Mouse (Mus musculus) intestine, embryonic 14.5 days (tissue): ENCODE results near the gene Fbxo39. TPM values are rescaled to one million over a fixed set of nuclear protein-coding genes. Genes with fewer than 3 reads are reported as not detected.
A peak's percentile ranks its signal among the peaks of the same experiment; 100 is the strongest.

Experiments
- ATAC-seq: fragments of 200-750 bp; cut with Nextera tagmentation; replicated peaks from 2 replicates; pipeline ENCODE4 v1.8.0; 2017; ENCODE audit warnings: low read depth, moderate number of reproducible peaks, moderate TSS enrichment, moderate library complexity; ENCODE audit not compliant: low FRiP score, low TSS enrichment
- DNase-seq: peaks from one replicate; pipeline ENCODE4 v3.0.0-alpha.2; 2018; ENCODE audit warnings: low spot score
- H3K27ac ChIP-seq: fragments of 300-500 bp; sonication (generic); 2 replicates; pipeline ENCODE4 v1.5.1; 2014; ENCODE audit warnings: low read depth, mild to moderate bottlenecking, control low read depth
- H3K27me3 ChIP-seq: fragments of 300-500 bp; sonication (generic); replicated peaks from 2 replicates; pipeline ENCODE4 v1.6.1; 2014; ENCODE audit warnings: low read length, control low read depth; ENCODE audit not compliant: control insufficient read depth, insufficient read depth
- H3K36me3 ChIP-seq: fragments of 300-500 bp; sonication (generic); 2 replicates; pipeline ENCODE4 v1.6.1; 2014; ENCODE audit warnings: low read length, control low read depth; ENCODE audit not compliant: control insufficient read depth, insufficient read depth
- H3K4me1 ChIP-seq: fragments of 300-500 bp; sonication (generic); replicated peaks from 2 replicates; pipeline ENCODE4 v1.6.1; 2014; ENCODE audit warnings: low read length, control low read depth, mixed read lengths; ENCODE audit not compliant: control insufficient read depth, insufficient read depth
- H3K4me2 ChIP-seq: fragments of 300-500 bp; sonication (generic); 2 replicates; pipeline ENCODE4 v1.6.1; 2014; ENCODE audit warnings: low read length
- H3K4me3 ChIP-seq: fragments of 300-500 bp; sonication (generic); 2 replicates; pipeline ENCODE4 v1.5.1; 2014; ENCODE audit warnings: low read depth, low read length, control low read depth, mixed read lengths
- H3K9ac ChIP-seq: fragments of 300-500 bp; sonication (generic); 2 replicates; pipeline ENCODE4 v1.6.1; 2014; ENCODE audit warnings: mild to moderate bottlenecking, low read length
- H3K9me3 ChIP-seq: fragments of 300-500 bp; sonication (generic); 2 replicates; pipeline ENCODE4 v1.6.1; 2016; ENCODE audit warnings: low read length, control low read depth; ENCODE audit not compliant: control insufficient read depth
- WGBS: fragments of 180-500 bp; shearing (Covaris S2); extraction: QIAGEN DNeasy Blood & Tissue Kit; methylation state at CpG from one replicate; pipeline ENCODE4 v1.1.7; 2014; 5-methylcytosine and 5-hydroxymethylcytosine counted together
- polyA plus RNA-seq: library from polyadenylated mRNA; unstranded; fragments of >200 nt; fragmentation: Nextera tagmentation; extraction: Ambion mirVana; gene quantifications from 2 replicates; pipeline ENCODE4 v1.2.1, GENCODE M21; 2014

Fbxo39 gene
- polyA plus RNA-seq: not detected in 2 replicates

DNA sequence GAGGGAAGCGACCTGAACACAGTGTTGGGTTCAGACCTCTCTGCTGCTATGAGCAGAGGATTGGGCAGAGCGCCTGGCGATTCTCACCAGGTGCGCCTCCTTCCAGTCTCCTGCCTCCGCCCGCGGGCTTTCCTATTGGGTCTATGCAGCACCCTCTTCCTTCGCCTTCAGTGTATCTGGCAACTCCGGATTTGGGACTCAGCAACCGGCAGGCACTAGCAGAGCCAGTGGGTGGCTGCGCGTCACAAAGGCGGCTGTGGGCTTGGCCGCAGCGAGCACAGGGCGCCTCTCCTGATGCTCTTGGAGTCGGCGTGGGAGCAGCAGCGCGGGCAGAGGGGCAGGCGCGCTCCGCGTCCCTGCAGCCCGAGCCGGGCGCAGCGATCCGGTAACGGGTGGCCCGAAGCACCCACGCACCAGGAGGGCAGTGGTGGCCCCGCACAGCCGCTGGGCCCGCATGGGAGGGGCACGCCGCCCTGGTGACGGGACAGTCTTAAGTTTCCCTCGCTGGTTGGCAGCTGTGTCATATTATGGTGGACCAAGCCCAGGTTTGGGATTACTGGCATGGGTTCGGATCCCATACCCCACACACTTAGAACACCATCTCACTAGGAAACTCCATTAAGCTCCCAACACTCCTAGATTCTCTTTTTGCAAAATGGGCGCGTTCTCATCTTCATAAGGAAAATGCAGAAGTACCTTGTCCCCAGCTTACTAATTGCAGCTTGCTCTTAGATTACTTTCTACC lies at the start of gene Fbxo39:
Gene Fbxo39 (plus strand): TSS at position 294 of the 745 bp plus-strand sequence.
- 8% methylated on average over 42 of the region's 42 CpGs for WGBS
- no peak for ATAC-seq
- H3K9ac ChIP-seq: no peak within 1 kb of the TSS
- no peaks in the 10 kb centered on the region for H3K4me1 ChIP-seq
- peak within 1 kb of the TSS; percentile 15; the same call in 1 of the 2 replicates for H3K4me3 ChIP-seq
- H3K27me3 ChIP-seq: peaks cover 22% of the 10 kb centered on the region
- H3K9me3 ChIP-seq: no peaks in the 10 kb centered on the region
- no peak for DNase-seq
- no peak within 1 kb of the TSS for H3K27ac ChIP-seq
- H3K4me2 ChIP-seq: peak within 1 kb of the TSS; percentile 45
- H3K36me3 ChIP-seq: no peaks in the 10 kb centered on the region

DNA sequence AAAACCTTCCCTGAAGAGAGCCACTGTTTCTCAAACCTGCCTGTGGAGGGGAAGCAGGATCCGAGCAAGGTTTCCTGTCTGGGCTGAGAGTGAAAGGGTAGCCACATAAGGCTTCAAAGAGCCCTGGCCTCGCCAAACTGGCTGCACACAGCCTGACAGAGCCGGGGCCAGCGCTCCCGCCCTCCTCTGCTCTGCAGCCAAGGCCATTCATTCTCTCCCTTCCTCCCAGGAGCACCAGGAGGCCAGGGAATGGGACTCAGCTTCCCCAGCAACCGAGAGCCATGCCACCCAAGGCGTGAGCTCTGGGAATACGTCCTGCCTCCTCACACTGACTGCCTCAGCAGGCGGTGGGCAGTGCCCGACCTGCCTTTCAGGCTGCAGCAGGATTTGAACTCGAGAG lies 48.8 kb upstream of the Fbxo39 start:
- H3K9ac ChIP-seq: no peak overlapping the region
- ATAC-seq: no peak
- no peak for DNase-seq
- H3K36me3 ChIP-seq: no peaks in the 10 kb centered on the region
- peaks cover 36% of the 10 kb centered on the region for H3K27me3 ChIP-seq
- 0 out of 2 replicates have a peak overlapping the region, but pooled peaks have one; percentile 39 for H3K4me3 ChIP-seq
- no peaks in the 10 kb centered on the region for H3K9me3 ChIP-seq
- WGBS: 6% methylated on average over 11 of the region's 11 CpGs
- no peak overlapping the region for H3K27ac ChIP-seq
- H3K4me2 ChIP-seq: no peak overlapping the region; the same call in 1 of the 2 replicates
- H3K4me1 ChIP-seq: no peaks in the 10 kb centered on the region

DNA sequence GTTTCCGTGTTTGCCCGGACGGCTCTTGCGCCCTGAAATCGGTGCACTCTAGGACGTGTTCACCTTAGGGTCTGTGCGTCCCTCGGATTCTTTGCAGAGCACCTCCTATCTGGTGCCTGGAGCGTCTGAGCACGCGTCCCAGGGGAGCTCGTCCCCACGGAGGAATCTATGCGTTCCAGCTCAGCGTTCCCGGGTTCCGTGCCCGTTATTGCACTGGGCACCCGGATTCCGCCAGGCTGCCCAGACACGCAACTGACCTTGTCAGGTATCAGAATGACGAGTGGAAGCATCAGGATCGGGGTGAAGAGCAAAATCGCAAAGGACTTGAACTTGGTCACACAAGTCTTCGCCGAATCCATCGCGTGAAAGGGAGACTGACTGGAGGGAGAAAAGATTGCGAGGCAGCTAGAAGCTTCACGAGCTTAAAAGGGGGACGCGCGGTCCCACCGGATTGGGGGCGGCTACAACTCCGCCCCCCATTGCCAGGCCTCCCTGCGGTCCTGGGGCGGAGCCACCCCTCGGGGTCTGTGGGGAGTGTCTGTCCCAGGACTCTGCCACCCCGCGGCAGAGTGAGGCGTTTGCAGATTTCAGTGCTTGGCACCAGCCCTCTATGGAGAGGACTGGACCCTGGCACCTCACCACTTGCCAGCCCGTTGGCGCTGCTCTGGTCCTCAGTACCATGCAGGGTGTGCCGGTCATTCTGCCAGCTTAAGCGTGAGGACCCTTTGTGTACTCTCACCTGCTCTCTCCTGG lies 47.9 kb upstream of the Fbxo39 start:
- Histone ChIP-seq H3K9me3 (no peaks in the 10 kb centered on the region), H3K27me3 (peaks cover 38% of the 10 kb centered on the region), H3K27ac (no peak overlapping the region), H3K36me3 (no peaks in the 10 kb centered on the region), H3K4me3 (peak overlapping the region; percentile 39), H3K4me2 (peak overlapping the region; percentile 76), H3K9ac (peak overlapping the region; percentile 20), H3K4me1 (no peaks in the 10 kb centered on the region)
- DNase-seq (peak; percentile 74), ATAC-seq (peak; percentile 90)
- WGBS: 2% methylated on average over 46 of the region's 46 CpGs

DNA sequence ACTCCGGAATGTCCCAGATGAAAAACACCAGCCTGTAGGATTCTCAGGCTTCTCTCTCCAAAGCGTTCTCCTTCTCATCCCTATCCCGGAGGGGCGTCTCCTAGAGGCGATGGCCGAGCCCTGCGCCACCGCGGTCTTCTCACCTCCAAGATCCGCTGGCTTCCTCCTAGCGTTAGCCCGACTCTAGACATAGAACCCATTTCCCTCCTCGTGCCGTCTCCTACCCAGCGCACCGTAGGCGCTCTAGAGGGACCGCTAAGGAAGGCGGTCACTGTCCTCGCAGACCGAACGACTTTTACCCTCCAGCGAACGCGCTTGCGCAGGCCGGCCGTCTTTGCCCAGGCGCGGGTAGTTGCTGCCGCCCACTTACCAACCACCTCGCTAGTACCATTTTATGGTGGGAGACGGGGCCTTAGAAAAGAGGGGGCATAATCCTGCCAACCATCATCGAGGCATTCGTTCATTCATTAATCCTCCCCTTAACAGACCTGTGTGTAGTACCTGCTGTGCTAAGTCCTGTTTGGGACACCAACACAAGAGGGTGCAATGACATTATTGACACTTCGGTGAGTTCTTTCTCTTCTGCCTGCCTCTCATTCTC lies 47.2 kb upstream of the Fbxo39 start, which contains the start of gene Slc13a5:
Gene Slc13a5 (minus strand): TSS at position 263 of the 601 bp plus-strand sequence.
- Histone ChIP-seq H3K4me1 (no peaks in the 10 kb centered on the region), H3K36me3 (no peaks in the 10 kb centered on the region), H3K9me3 (no peaks in the 10 kb centered on the region), H3K4me2 (peak within 1 kb of the TSS; percentile 76), H3K27ac (no peak within 1 kb of the TSS), H3K9ac (peak within 1 kb of the TSS; percentile 20), H3K27me3 (peaks cover 38% of the 10 kb centered on the region), H3K4me3 (peak within 1 kb of the TSS; percentile 39)
- WGBS: 5% methylated on average over 36 of the region's 36 CpGs
- ATAC-seq: peak; percentile 32; the same call in 1 of the 2 replicates
- peak; percentile 61 for DNase-seq

DNA sequence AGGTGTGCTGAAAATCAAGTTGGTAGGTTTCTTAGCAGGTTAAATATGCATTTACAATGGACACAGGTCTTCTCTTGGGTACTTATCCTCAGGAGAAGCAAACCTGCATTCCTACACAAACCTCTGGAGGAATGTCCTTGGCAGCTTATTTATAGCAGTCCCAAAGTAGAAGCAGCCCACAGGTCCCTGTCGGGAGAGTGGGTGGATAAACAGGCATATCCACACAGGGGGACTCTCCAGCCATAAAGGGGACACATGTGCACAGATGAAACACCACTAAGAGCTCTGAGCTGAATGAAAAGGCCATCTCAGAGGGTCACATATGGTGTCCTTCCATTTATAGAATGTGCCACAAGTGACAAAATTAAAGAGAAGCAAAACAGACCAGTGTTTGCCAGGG lies 42.5 kb upstream of the Fbxo39 start:
- ATAC-seq: no peak
- H3K27me3 ChIP-seq: peaks cover 16% of the 10 kb centered on the region
- H3K27ac ChIP-seq: no peak overlapping the region
- WGBS: 27% methylated on average over 1 of the region's 1 CpGs
- no peak for DNase-seq
- no peak overlapping the region for H3K4me3 ChIP-seq
- no peaks in the 10 kb centered on the region for H3K9me3 ChIP-seq
- H3K4me2 ChIP-seq: no peak overlapping the region
- H3K36me3 ChIP-seq: no peaks in the 10 kb centered on the region
- H3K9ac ChIP-seq: no peak overlapping the region
- no peaks in the 10 kb centered on the region for H3K4me1 ChIP-seq

DNA sequence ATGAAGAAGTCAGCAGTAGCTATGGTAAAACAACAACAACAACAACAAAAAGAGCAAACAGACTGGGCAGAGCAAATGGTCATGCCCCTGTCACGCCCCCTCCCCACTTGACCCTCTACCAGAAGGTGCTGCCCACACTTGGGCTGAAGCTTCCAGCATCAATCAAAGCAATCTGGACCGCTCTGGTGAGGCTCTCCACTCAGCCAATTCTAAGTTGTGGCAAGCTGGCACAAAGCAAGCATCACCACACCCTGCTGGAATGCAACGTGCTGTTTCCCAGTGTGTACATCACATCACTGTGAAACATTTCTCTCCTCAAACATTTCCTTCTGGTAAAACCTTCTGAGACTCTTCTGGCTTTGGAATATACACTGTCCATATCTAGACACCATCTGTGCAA lies 40.9 kb upstream of the Fbxo39 start:
- ATAC-seq: no peak
- Histone ChIP-seq H3K4me2 (no peak overlapping the region), H3K4me3 (no peak overlapping the region), H3K4me1 (no peaks in the 10 kb centered on the region), H3K27ac (no peak overlapping the region), H3K9ac (no peak overlapping the region), H3K9me3 (no peaks in the 10 kb centered on the region), H3K27me3 (0 out of 2 replicates have a peak, but pooled peaks cover 2% of the 10 kb centered on the region), H3K36me3 (no peaks in the 10 kb centered on the region)
- WGBS: 64% methylated on average over 3 of the region's 3 CpGs
- no peak for DNase-seq

DNA sequence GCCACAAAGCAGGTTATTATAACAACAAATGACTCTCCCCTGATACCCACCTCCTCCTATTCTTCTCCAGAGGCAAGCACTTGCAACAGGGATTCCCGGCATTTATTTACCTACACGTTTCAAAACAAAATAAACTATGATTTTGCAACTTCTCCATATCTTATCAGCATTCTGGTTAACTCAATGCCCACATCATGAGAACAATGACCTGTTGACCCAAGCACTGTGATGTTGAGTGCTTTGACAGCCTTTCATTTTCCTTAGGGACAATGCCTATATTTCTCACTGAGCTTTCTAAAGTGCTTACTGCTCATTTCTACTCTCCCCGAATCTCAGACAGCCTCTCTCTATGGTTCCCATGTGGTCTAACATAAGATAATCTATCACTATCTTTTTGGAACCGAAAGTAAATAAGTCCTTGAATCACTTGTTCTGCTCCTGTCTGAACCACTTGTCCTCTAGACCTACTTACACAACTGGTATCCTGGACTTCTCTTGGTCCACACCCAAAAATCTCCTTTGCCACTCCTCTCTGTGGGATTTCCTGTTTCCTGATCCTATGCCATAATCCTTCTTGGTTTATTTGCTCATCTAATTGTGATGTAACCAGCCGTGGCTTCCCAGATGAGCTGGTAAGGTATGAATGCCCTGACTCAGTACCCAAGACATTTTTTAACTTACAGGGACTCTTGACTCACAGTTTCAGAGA lies 32.9 kb upstream of the Fbxo39 start:
- Histone ChIP-seq H3K4me1 (no peaks in the 10 kb centered on the region), H3K4me3 (no peak overlapping the region), H3K9me3 (no peaks in the 10 kb centered on the region), H3K27me3 (no peaks in the 10 kb centered on the region), H3K27ac (no peak overlapping the region), H3K9ac (no peak overlapping the region), H3K4me2 (no peak overlapping the region), H3K36me3 (no peaks in the 10 kb centered on the region)
- WGBS: 80% methylated on average over 5 of the region's 5 CpGs
- DNase-seq (no peak), ATAC-seq (no peak)

DNA sequence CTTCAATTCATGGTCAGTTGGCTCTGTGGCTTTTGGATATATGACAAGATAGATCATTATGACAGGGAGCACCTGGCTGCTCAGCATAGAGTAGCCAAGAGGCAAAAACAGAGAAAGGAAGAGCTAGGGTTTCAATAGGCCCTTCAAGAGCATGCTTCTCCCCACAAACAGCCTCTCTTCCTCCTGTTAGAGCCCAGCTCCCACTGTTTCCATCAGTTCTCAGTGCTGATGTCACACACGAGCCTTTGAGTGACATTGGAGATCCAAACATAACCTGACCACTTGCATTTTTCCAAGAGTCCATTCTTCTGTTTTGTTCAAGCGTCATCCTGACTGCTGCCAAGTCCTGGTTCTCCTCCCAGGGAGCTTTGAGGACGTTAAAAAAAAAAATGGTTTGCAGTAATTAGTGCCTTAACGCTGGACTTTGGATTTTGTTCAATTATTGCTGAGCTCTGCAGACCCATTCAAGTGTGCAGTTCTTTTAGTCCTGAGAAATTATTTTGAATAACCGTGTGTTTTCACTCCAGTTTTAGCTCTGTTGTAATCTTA lies 32.3 kb upstream of the Fbxo39 start:
- Histone ChIP-seq H3K27me3 (no peaks in the 10 kb centered on the region), H3K4me3 (no peak overlapping the region), H3K4me2 (no peak overlapping the region), H3K27ac (no peak overlapping the region), H3K4me1 (no peaks in the 10 kb centered on the region), H3K9me3 (no peaks in the 10 kb centered on the region), H3K9ac (no peak overlapping the region), H3K36me3 (no peaks in the 10 kb centered on the region)
- no peak for ATAC-seq
- no peak for DNase-seq
- whole genome bisulfite sequencing: 66% methylated on average over 5 of the region's 5 CpGs
